Mouse (Mus musculus) layer of hippocampus, adult 8-10 months (tissue): Measurements from ENCODE around the gene Ppp1r13b. TPM values are rescaled to one million over a fixed set of nuclear protein-coding genes. Genes with fewer than 3 reads are reported as not detected.
A peak's percentile ranks its signal among the peaks of the same experiment; 100 is the strongest.

Experiments used
- DNase-seq, 2 experiments: peaks; one replicate each; pipeline ENCODE4 v3.0.0; 2022; ENCODE audit warnings: low spot score in 2 of 2
- total RNA-seq, 4 experiments: library from RNA; stranded (reverse); gene quantifications; 2 replicates each; pipeline ENCODE4 v1.2.4; 2022

The Ppp1r13b gene
- total RNA-seq, 4 experiments from 2014 or later: 72.0 to 91.8 (median 79.2) TPM

DNA sequence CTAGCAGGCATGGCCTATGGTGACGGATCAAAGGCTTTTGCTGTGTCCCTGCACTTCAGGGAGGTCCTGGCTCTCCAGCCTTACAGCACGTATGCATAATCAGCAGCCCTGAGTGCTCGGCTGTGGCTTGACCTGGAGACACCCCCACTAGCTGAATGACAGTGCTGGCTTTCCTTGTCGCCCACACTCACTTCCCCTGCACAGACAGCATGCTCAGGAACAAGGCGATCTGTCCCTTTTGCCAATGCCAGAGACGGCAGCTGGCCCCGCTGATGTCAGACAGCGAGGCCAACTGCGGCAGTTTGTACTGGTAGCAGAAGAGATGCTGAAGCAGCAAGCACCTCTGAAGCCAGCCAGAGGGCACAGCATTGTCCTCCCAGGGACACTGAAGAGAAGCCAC, 12.1 kb upstream of the Ppp1r13b start:
- peak; percentile 76 to 81 for DNase-seq

DNA sequence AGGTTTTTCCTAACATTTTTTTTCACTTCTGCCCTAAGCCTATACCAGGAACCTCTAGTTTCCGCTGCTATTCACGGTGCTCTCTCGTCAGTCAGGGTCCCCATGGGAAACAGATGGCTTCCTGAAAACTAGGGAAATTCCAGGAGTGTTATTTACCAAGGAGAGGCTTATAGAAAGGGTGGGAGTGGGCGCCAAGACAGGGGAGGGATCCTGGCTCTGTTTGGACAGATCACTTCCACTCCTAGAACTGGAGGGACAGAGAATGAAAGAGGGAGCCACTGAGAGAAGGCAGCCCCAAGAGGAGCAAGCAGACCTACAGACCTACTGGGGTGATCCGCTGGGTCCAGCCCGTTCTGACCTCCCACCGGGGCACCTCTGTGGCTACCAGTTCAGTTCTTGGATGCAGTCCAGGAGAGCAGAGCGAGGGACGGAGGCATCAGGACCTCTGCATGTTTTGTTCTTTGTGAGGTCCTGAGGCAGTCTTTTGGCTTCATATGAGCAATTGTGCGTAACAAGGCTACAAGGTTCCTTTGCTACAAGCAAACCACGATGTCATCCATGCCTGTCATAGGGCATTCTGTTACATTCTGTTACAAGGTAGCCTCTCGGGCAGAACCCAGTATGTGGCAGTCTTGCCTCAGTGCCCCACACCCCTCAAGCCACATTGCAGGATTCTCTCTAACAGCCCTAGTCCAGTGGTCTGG, 8.8 kb upstream of the Ppp1r13b start:
- no peak for DNase-seq

DNA sequence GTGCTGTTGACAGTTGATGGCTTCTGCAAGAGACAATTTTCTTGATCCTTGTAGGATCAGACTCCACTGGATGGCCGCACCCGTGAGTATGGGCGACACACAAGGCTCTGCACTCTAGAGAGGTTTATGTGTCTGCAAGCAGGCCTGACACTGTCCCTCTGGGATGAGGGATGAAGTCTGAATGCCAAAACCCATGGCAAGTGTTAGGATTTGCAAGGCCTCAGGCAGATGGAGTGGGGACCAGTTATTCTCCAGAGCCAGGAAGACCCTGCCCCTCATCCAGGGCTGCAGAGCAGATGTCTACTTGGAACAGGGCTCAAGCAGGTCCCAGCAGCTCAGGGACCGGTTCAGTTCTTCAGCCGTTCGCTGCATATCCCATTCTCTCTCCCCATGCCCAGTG, 7.9 kb upstream of the Ppp1r13b start:
- no peak for DNase-seq

DNA sequence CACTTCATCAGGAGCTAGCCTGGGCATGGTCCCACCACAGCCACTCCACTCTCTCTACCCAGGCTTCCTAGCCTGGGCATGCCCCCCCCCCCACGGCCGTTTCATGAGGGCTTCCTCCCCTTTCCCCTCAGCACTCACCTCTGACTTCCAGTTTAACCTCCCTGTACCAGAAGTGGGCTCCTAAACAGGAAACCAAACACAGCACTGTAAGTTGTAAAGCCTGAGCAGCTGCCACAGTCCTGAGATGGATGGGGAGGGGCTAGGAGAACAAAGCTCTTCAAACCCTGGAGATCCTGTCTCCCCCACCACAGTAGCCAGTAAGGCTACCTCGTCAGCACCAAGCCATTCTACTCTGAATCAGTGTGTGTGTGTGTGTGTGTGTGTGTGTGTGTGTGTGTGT, 6.1 kb upstream of the Ppp1r13b start:
- no peak for DNase-seq

GRCm38 (mm10) chr12:111912802-111913201, 4.9 kb upstream of the Ppp1r13b start:
- no peak for DNase-seq

- no peak for DNase-seq
These were observed 3.9 kb upstream of the Ppp1r13b start for GRCm38 (mm10) chr12:111911796-111912195.

DNA sequence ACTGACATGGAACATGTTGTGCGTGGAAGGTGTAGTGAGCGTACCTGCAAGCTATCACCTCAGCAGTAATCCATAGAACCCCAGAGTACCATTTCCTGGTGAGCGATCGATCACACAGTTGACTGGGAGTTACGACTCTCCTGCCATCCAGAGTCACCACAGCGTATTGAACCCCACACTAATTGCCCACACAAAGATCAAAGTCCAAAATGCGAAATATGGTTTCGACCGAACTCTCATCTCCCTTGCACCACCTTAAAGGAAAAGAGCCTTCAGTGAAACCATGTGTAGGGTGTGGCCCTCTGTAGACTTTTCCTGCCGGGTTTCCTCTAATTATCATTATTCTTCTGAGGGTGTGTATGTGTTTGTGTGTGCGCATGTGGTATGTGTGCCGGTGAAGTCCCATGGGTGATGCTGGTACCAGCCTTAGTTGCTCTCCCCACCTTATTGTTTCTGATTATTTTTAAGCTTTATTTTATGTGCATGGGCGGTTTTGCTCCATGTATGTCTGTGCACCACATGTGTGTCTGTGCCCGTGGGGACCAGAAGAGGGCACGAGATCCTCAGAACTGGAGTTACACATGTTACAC, 3.4 kb upstream of the Ppp1r13b start:
- DNase-seq: no peak

DNA sequence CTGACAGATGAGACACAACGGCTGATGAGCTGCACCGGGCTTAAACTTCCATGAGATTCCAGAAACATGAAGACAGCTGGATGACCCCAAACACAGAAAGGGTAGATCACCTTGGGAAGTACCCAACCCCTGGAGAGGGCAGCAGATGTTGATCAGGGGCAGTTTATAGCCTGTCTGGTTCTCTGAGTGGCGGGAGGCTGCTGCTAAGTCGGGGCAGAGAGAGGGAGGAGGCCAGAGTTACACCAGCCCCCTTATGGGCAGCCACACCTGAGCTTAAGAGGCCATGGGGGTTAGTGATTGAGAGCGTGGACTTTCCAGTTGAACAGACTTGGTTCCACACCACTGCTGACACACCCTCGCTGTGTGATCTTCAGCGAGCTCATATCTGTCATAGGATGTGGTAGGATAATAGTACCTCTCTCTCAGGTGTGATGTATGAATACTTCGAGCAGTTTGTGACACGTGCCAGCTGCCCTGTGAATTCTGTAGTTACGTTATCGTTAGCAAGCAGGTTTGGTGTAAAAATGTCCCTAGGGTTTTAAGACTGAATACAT, 1.2 kb upstream of the Ppp1r13b start:
- no peak for DNase-seq

DNA sequence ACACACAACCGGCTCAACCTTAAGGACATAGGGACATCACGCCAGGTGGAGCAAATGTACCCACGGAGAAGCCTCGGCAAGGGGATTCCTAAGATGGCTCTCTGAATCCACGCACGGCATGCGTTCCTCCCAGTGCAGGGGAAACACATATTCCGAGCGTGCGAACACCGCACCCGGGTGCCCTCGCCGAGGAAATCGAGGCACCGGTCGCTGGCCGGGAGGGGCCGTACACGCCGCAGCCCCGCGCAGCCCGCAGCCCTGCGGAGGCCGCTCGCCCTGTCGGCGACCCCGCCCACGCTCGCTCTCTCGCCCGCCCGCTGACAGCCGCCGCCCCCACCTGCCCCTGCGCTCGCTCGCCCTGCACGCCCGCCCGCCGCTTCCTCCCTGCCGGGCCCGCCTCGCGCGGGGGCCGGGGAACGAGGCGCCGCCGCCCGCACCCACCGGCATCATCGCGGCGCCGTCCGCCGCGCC, 454 bp downstream of the Ppp1r13b start:
- DNase-seq: peak in 1 of 2 experiments; percentile 29

- DNase-seq: no peak
These were observed 1.5 kb downstream of the Ppp1r13b start for GRCm38 (mm10) chr12:111906309-111906875.

GRCm38 (mm10) chr12:111902488-111902887, 5.4 kb downstream of the Ppp1r13b start:
- DNase-seq: no peak

DNA sequence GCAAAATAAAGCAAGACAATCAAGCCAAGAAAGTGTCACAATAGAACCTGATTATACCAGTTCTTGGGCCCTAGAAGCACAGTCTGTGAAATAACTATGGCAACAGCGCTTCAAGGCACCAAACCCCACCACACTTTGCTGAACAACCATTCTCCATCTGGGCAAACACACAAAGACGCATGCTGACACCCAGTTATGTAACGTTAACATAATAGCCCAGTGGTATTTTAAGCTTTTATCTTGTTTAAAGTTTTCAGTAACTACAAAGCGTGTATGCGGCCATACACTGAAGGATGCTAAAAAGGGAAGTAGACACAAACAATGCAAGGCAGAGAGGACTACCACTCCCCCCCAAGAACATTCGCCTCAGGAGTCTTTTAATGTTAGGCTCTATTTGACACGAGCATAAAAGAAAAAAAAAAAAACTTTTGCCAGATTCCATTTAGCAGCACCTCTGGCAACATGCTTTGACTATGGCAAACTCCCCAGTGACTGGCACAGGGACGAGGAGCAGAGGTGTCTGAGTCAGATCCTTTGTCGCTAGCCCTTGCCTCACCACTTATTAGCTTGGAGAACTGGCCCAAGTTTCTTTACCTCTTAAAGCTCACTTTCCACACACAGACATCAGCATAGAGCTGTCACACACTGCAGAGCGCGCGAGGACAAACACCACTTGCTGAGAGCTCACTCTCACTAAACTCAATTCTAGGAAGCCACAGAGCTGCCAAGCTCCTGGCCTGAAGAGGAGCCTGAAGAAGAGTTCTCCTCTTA, 6.6 kb downstream of the Ppp1r13b start:
- peak; percentile 61 to 78 for DNase-seq

GRCm38 (mm10) chr12:111899646-111900045, 8.3 kb downstream of the Ppp1r13b start:
- no peak for DNase-seq

DNA sequence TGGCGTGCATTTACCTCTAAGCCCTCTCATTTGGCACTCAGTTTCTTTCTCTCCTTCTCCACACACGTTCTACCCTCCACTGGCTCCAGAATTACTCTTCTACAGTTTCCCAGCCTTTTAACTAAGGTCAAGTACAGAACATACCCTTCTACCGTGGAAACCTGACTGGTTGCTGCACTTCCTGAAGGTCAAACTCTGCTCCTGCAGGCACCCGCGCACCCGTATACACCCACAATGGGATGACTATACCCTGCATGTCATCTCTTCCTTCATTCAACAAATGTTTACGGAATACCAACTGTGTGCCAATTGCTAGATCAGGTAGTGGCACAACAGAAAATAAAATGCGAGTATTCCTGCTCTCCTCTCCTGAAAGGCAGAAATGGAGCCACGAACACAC, 9.2 kb downstream of the Ppp1r13b start:
- no peak for DNase-seq

DNA sequence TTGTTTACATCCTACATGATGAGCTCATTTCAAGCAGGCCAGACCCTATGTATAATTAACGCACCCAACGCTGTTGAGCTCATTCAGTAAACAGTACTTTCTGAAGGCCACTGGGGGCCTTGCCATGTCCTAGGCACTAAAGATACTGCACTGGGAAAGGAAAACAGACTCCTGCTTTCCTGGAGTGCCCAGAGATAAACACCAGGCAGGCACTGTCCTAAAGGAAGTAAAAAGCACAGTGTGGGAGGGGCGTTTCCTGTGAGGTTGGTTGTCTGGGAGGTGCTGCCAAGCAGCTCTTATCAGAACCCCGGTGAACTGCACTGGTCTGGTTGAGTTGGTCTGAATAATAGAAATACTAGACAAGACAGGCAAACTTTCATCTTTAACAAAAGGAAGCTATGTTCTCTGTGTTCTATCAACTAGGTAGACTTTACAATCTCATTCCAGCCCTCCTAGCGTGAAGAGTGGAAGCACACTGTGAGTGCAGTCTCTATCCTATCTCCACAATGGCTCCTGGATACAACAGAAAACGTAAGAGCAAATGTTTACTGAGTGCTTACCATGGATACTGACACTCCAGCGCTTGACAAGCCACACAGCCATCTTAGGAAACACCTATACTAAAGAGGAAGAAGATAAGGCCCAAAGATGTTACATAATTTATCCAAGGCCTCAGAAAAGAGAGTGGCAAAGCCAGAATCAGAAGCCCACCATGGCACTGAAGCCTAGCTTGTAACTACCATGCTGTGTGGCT, 10.8 kb downstream of the Ppp1r13b start:
- no peak for DNase-seq

DNA sequence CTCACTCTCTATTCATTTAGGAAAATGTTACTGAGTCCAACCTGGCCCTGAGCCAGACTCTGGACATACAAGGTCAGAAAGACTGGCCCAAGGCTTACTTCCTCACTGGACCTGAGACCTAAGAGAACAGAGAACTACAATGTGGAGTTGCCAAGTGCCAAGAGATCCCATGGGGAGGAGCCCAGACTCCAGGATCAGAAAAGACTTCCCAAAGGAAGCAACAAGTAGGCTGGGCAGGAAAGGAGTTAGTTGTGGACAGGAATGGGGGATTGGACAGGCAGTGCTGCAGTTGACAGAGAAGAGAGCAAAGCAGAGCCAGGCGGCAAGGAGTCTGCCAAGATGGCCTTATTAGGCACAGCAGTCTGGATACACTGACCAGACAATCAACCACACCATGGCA, 13.8 kb downstream of the Ppp1r13b start:
- no peak for DNase-seq

DNA sequence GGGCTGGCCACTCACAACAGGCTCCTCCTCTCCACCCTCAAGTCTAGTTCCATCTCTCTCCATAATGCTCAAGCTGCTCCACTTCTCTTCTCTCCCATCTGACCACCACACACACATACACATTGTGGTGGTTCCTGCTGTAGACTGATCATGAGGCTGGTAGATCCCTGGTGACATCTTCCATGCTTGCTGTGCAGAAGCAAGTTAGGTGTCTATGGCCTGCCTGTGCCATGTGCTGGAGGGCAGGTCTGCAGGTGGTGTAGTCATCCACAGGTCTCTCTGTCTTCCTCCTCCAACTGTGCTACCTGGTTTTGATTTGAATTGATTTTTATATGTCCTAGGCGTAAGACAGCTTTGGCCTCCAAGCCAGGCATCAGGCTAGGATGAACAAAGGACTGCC, 14.9 kb downstream of the Ppp1r13b start:
- no peak for DNase-seq

GRCm38 (mm10) chr12:111891800-111892199, 16.1 kb downstream of the Ppp1r13b start:
- DNase-seq: no peak

GRCm38 (mm10) chr12:111889251-111889650, 18.7 kb downstream of the Ppp1r13b start:
- no peak for DNase-seq

DNA sequence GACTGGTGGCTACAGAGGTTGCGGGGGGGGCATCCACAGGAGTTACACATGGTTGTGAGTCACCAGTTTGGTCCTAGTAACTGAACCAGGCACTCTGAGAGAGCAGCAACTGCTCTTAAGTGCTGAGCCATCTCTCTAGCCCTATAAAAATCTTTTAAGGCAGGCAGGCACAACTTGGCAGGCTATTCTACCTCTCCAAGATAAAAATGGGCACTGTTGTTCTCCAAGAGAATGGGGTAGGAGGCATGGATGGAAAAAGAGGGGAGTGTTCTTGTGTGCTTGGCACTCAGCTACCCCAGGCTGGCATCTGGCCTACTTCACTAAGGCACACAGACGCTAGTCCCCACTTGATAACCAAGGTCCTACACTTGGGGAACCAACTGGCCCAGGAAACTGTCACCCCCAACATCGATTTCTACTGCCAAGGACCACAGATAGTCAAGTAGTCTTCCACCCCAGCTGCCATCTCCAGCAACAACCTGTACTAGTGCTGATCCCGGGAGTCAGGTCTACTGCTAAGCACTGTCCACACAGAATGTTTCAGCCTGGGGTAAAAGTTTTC, 19.5 kb downstream of the Ppp1r13b start:
- no peak for DNase-seq

GRCm38 (mm10) chr12:111887005-111887404, 20.9 kb downstream of the Ppp1r13b start:
- DNase-seq: no peak
